Mouse (Mus musculus): ENCODE measurements around the gene Crnkl1.
A peak's percentile ranks its signal among the peaks of the same experiment; 100 is the strongest.
"Not testable (repeated sequence)": the region's sequence is repeated elsewhere in the genome, so short reads cannot be mapped to it uniquely, and the experiment has no call there.

The Crnkl1 gene

DNA sequence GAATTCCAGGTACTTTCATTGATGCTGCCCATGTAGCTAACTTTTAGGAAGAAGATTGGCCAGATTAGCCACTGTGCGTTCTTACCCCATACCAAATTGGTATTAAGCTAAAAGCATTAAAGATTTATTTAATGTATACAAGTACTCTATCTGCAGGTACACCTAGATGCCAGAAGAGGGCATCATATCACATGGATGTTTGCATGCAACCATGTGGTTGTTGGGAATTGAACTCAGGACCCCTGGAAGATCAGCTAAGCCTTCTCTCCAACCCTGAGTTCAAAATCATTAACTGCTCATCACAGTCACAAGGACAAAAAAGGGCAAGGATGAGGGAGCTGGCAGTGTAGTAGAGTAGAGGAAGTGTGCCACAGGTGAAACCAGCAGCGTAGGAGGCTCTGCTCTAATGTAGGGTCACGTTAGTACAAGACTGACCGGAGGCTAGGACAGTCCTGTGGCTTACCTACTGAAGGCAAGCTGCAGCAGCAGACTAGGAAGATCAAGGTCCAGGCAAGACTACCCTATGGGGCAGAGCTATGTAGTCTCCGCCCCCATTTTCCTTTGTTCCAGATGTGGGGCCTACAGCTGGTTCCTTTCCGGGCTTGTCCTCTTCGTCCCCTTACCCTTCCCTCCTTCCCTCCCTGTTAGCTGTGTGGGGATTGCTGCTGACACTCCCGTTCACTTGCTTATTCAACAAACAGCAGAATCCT, 13.7 kb downstream of the Crnkl1 start:
- no peak for DNase-seq (ENCODE audit: low read depth, low spot score)

GRCm38 (mm10) chr2:145905884-145906283, 28.9 kb downstream of the Crnkl1 start:
- DNase-seq (ENCODE audit: low read depth, low spot score) = not testable (repeated sequence)

DNA sequence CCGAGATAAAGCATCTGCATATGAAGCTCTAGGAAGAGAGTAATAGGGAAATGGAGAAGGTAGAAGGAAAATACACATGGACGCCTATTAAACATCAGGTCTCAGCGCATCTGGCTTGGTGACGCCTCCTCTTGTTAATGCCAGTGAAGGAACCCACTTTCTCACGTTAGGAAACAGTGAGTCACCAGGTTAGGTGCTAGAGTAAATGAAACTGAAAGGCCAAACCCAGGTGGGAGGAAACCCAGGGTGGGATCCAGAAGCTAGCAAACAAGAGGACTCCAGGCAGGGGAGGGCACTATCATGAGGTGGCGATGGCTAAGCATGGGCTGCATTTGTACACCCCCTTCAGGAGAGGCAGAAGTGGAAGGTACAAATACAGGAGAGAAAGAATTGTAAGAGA, 29.7 kb downstream of the Crnkl1 start:
- peak; percentile 83 for DNase-seq (ENCODE audit: low read depth, low spot score)

DNA sequence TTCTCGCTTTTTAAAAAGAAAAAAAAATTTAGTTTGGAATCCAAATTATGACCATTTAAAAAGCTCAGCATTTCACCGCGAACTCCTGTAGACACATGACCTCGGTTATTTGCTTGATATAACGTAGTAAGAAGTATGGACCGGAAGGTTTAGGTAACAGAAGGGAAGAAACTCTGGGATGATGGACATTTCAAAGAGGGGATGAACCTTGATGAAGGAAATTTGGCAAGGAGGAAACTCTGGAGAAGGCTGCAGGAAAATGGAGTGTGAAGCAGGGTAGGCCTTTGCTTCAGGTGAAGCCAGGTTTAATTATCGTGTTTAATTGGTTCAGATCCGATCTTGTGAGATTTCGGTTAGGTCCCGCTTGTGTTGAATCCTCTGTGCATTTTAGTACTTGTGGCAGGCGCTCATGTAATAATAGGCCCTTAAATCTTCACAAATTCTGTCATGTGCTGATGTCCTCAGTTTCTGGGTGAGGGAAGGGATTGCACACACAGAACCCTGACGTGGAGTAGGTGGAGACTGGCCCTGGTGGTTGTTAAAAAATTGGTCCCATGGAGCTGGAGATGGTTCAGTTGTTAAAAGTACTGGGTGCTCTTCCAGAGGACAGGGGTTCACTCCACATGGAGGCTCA, 30.7 kb downstream of the Crnkl1 start:
- DNase-seq (ENCODE audit: low read depth, low spot score) = peak; percentile 28

DNA sequence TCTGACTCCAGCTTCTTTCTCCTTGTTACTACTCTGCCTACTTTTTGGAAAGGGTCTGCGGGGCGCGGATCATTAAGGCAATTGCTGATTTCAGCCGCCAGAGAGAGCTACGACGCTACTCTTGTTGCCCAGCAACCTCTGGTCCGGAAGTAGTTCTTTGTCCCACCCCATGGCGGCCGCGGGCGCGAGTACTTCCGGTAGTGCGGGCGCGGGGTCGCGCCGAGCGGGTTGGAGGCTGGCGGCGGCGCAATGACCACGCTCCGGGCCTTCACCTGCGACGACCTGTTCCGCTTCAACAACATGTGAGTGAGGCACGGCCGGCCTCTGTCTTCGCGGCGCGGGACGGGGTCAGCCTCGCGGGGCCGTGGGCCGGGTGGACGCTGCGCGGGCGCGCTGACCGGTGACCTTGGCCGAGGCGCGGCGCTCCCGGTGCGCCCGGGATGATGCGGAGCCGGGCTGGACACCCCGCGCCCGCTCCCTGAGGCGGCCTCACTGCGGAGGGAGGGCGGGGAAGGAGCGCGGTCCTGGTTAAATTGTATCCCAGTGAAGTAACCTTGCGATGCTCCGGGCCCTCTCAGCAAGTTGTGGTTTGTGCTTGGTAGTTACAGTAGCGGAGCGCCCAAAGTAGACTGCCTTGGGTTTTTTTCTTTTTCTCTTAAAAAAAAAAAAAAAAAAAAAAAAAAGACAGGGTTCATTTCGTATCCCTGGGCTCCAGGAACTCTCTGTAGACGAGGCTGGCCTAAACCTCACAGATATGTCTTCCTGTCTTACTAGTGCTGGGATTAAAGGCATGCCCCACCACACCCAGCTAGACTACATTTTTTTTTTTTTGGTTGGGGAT, 31.5 kb downstream of the Crnkl1 start:
- DNase-seq (ENCODE audit: low read depth, low spot score) = peak; percentile 89

DNA sequence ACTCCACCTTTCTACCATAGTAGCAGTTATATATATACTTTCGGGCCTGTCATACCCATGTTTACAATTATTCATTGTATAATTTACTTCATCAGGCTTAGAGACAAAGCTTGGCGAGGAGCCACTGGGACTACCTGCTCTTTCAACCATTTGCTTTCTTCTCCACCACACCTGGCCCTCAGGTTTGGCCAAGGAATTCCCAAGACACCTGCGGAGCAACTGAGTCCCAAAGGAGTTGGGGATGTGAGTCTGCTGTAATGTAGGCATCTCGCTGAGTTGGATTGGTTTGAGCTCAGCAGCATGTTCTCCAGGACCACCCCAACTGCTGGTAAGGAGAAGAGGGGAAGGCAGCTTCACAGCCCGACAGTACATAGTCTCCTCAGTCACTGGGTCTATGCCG, 33.0 kb downstream of the Crnkl1 start, which contains the start of gene Naa20:
TSS of gene Naa20 (plus strand) at position 239 of the 400 bp plus-strand sequence.
- DNase-seq (ENCODE audit: low read depth, low spot score) = no peak

- not testable (repeated sequence) for DNase-seq (ENCODE audit: low read depth, low spot score)
Measured at GRCm38 (mm10) chr2:145900318-145900717, 34.5 kb downstream of the Crnkl1 start.

- no peak for DNase-seq (ENCODE audit: low read depth, low spot score)
Measured at GRCm38 (mm10) chr2:145898106-145898505, 36.7 kb downstream of the Crnkl1 start.

DNA sequence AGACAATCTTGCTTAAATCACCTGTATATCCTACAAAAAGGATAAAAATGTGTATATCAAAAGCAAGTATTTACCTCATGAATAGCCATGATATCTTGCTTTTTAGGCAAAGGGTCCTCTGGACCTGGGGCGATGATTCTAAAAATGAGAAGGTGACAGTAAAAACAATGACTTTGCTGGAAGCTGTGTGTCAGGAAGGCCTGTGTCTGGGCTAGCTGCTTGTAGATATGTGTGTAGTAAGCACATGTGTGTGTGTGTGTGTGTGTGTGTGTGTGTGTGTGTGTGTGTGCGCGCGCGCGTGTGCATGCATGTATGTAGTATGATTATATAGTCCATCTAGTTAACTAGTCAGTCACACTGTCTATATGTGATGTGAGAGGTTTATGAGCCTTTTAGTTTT, 41.1 kb downstream of the Crnkl1 start:
- DNase-seq (ENCODE audit: low read depth, low spot score) = no peak

DNA sequence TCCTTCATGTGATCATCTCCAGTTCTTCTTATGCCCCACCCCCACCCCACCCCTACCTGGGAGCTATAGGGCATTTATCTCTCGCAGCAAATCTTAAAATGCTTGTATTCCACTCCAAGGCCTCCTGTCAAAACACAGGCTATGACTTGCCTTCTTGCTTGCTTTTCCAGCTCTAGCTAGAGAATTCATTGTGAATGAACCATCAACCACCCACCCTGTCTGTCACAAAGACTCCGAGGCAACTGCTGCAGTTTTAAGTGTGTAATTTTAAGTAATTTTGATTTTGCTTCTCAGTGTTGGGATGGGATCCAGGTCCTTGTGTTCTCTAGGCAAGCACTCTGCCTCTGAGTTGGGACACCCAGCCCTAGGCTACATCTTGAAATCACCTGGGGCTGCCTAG, 44.2 kb downstream of the Crnkl1 start:
- DNase-seq (ENCODE audit: low read depth, low spot score) = no peak

DNA sequence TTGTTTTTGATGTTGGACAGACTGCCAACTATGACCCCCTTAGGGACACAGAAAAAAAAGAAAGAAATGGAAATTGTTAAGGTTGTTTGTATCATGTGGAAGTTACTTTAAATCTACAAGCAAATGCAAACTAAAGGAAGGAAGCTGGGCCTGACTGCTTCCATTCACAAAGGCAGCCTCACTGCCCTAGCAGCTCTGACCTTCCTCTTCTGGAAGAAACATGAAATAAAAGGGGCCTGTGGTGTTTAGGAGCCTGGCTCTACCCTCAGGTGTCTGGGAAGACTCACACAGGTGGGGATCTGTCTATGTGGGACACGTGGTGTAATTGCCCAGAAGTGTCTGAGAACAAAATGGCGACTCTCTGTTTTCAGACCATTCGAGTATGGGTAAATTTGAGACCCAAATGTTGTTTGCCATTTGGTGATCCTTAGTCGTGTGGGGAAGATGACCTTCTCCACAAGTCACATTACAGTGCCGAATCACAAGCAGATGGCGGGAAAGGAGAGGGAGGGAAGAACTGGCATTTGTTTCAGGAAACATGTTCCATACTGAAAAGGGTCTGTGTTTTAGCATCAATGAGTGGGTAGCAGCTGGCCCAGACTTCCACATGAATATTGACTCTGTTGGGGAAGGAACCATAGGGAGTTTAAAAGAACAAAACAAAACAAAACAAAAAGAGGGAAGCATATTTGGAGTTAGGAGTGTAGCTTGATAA, 45.9 kb downstream of the Crnkl1 start:
- no peak for DNase-seq (ENCODE audit: low read depth, low spot score)

DNA sequence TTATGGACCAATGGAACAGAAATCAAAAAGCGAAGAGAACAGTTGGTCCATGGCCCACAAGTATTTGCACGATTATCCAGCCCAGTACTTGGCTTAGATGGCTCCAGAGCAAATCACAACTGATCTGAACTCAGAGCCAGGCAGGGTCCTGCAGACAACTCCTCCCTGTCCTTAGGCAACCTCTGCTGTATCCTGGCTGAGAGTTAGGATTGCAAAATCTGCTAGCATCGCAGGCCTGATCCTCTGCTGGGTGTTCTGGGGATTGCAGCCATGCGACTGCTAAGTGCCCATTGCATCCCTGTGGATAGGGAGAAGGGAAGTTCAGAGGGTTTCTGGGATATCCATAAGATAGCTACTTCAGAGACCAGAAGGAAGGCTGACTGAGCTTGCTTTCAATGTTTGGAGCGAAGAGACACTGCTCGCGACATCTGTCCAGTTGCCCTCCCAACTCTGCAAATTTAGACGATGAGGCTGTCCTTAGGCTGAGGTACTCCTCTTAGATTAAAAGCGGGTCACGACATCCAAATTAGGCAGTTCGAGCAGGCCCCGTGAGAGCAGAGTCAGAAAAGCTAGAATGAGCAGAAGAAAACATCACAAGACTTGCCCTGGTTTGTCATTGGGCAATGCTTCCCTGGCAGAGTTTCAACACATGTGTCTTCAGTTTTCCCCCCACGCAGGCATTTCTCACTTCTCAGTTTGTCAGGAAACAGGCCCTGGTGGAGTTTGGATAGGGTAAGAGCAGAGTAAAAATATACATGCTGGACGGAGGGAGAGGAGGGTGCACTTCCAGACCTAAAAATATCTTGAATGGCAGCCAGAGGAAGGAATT, 46.7 kb downstream of the Crnkl1 start:
- no peak for DNase-seq (ENCODE audit: low read depth, low spot score)

- no peak for DNase-seq (ENCODE audit: low read depth, low spot score)
Measured at GRCm38 (mm10) chr2:145884913-145885785, 49.7 kb downstream of the Crnkl1 start.

- no peak for DNase-seq (ENCODE audit: low read depth, low spot score)
Measured at GRCm38 (mm10) chr2:145884036-145884912, 50.5 kb downstream of the Crnkl1 start.

DNA sequence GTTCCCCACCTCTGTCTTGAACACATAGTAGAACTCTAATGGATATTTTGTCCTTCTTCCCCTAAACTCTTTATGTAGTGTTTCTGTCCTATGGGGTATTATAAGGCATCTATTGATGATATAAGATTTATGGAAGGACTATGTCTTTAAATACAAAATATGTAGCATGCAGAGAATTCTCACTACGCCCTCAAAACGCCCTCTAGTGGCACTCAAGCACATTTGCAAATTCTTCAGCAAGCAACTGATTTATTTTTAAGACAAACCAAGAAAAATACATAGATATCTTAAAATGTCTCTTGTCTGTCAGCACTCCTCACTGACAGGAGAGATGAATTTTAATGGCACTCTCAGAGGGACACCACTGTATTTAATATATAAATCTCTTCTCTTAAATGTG, 52.4 kb downstream of the Crnkl1 start:
- peak; percentile 6 for DNase-seq (ENCODE audit: low read depth, low spot score)

DNA sequence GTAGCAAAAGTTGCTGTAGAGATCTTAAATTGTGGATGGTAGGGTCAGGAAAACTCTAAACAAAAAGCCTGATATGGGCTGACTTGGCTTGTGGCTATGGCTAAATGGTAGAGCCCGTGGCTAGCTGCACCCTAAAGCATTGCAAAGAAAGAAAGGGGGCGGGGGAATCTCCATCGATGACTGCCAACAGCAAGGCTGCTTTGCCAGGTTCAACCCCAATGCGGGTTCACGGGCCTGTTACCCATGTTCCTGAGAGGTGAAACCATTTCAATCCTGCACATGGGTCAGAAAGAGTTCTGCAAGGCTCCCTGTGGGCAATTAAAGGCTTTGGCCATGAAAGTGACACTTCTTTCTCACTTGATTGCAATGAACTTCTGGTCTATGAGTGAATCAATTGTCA, 52.9 kb downstream of the Crnkl1 start:
- DNase-seq (ENCODE audit: low read depth, low spot score) = no peak

DNA sequence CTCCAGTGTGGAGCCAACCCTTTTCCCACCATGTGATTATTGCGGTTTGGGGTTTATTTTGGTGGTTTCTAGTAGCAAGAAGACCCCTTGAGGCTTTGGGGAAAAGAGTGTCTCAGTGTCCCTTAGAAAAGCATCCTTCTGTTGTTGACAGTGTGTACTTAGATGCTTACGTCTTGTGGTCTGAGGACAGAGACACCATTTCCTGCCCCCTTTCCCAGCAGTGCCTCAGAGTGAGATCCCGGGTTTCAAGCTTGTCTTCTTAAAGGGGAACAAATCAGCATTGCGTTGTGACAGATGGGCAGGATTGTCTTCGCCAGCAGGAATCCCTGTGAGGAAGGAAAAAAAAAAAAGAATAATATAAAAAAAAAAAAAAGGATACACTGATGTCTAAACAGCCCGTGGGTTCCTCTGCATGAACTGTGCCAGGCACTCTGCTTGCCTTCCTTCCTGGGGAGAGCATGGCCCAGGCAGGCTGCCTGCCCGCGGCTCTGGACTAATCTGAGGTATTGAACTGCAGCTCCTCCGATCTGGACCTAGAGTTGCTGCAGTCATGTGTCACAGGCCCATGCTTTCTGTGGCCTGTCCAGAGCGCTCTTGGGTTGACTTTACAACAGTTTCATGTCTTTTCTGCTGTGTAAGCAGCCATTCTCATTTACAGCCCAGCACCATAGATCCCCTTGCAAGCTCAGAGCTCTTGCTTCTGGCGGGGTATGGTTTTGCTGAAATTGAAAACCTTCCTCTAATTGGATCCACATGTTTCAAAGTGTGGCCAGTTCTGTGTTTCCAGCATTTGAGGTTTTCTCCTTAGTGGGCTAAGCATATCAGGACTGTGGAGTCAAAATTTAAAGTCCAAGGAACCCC, 53.7 kb downstream of the Crnkl1 start:
- no peak for DNase-seq (ENCODE audit: low read depth, low spot score)

- DNase-seq (ENCODE audit: low read depth, low spot score) = no peak
Measured at GRCm38 (mm10) chr2:145877191-145877590, 57.6 kb downstream of the Crnkl1 start.
